Mouse (Mus musculus) liver, embryonic 14.5 days (tissue): ENCODE data around the gene Olfr1312. TPM values are rescaled to one million over a fixed set of nuclear protein-coding genes. Genes with fewer than 3 reads are reported as not detected.
"Not testable (repeated sequence)": the region's sequence is repeated elsewhere in the genome, so short reads cannot be mapped to it uniquely, and the experiment has no call there.

Experiments used
- ATAC-seq: fragments of 200-750 bp; cut with Nextera tagmentation; 2 replicates; pipeline ENCODE4 v1.8.0; 2017; ENCODE audit warnings: moderate number of reproducible peaks, mild to moderate bottlenecking, moderate library complexity; ENCODE audit not compliant: insufficient read depth
- DNase-seq, 3 experiments: peaks; one replicate each; pipeline ENCODE4 v3.0.0-alpha.2; 2012 to 2013; ENCODE audit warnings: low read depth in 3 of 3, low spot score in 3 of 3
- H3K27ac ChIP-seq: fragments of 300-500 bp; sonication (generic); 2 replicates; pipeline ENCODE4 v1.5.1; 2014; ENCODE audit warnings: moderate library complexity, mild to moderate bottlenecking, control low read depth, inconsistent platforms
- H3K27me3 ChIP-seq: fragments of 300-500 bp; sonication (generic); 2 replicates; pipeline ENCODE4 v1.6.1; 2014; ENCODE audit warnings: mild to moderate bottlenecking, low read length, moderate library complexity; ENCODE audit not compliant: control insufficient read depth, insufficient read depth
- H3K36me3 ChIP-seq: fragments of 300-500 bp; sonication (generic); replicated peaks from 2 replicates; pipeline ENCODE4 v1.6.1; 2014; ENCODE audit warnings: low read depth; ENCODE audit not compliant: control insufficient read depth, insufficient read depth
- H3K4me1 ChIP-seq, 2 experiments: fragments of 200-500 bp in 1 of 2; fragments of 300-500 bp in 1 of 2; sonication (generic) in 1 of 2; replicated peaks; 2 replicates each; pipeline ENCODE4 v1.6.1; 2012 to 2014; ENCODE audit warnings: antibody characterized with exemption in 1 of 2, inconsistent platforms in 1 of 2, low read length in 1 of 2; ENCODE audit not compliant: control insufficient read depth in 2 of 2, insufficient read depth in 2 of 2
- H3K4me2 ChIP-seq: fragments of 300-500 bp; sonication (generic); 2 replicates; pipeline ENCODE4 v1.6.1; 2014; ENCODE audit warnings: low read depth, mild to moderate bottlenecking, control low read depth, moderate library complexity
- H3K4me3 ChIP-seq, 2 experiments: fragments of 200-500 bp in 1 of 2; fragments of 300-500 bp in 1 of 2; sonication (generic) in 1 of 2; 2 replicates each; pipeline ENCODE4 v1.5.1; 2012 to 2014; ENCODE audit warnings: low read depth in 2 of 2, low read length in 2 of 2, mild to moderate bottlenecking in 2 of 2, control low read depth in 1 of 2, inconsistent platforms in 1 of 2, moderate library complexity in 1 of 2; ENCODE audit not compliant: insufficient read depth in 1 of 2
- H3K9ac ChIP-seq: fragments of 300-500 bp; sonication (generic); replicated peaks from 2 replicates; pipeline ENCODE4 v1.6.1; 2014; ENCODE audit warnings: mild to moderate bottlenecking, control low read depth, moderate library complexity
- H3K9me3 ChIP-seq: fragments of 300-500 bp; sonication (generic); 2 replicates; pipeline ENCODE4 v1.6.1; 2016; ENCODE audit warnings: low read length, mixed read lengths; ENCODE audit not compliant: control insufficient read depth
- CTCF ChIP-seq: IDR thresholded peaks from 2 replicates; pipeline ENCODE4 v1.5.1; 2016; ENCODE audit warnings: antibody characterized with exemption, low read depth, control low read depth
- EP300 ChIP-seq: IDR thresholded peaks from 2 replicates; pipeline ENCODE4 v1.6.1; 2016; ENCODE audit warnings: antibody characterized with exemption, low read depth
- WGBS: fragments of 180-500 bp; shearing (Covaris S2); extraction: QIAGEN DNeasy Blood & Tissue Kit; methylation state at CpG from one replicate; pipeline ENCODE4 v1.1.7; 2014; ENCODE audit not compliant: insufficient replicate concordance; 5-methylcytosine and 5-hydroxymethylcytosine counted together
- polyA plus RNA-seq, 2 experiments: library from polyadenylated mRNA; depleted of rRNA in 1 of 2; stranded (reverse) in 1 of 2; unstranded in 1 of 2; fragments of >200 nt; fragmentation: Nextera tagmentation in 1 of 2; extraction: Ambion mirVana in 1 of 2; gene quantifications; 2 replicates each; pipeline versions ENCODE4 v1.2.1 to v1.2.3; 2012 to 2014

The Olfr1312 gene
- polyA plus RNA-seq (2012; rRNA removed) (not detected in 2 replicates), polyA plus RNA-seq (2014; fragmentation: Nextera tagmentation; extraction: Ambion mirVana) (not detected in 2 replicates)

DNA sequence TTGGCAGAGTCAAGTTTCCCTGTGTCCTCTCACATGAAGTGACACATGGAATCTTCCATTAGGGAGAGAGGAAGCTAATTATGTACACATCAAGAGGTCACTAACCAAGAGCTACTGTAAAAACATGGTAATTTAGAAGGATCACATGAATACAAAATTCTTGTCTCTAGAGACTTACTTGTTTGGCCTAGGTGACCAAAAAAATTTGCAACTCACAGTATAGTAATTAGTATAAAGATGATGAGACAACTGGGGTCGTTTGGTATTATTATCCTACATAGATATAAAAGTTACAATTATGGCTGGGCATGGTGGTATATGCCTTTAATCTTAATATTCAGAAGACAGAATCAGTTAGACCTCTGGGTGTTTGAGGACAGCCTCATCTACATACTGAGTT, at the start of gene Olfr1312:
Olfr1312 (minus strand) TSS at position 101 of the 400 bp plus-strand sequence.
- H3K27me3 ChIP-seq = no peaks in the 10 kb centered on the region
- DNase-seq = no peak
- no peaks in the 10 kb centered on the region for H3K4me1 ChIP-seq
- H3K27ac ChIP-seq = no peak within 1 kb of the TSS
- no peak within 1 kb of the TSS for H3K4me2 ChIP-seq
- no peaks in the 10 kb centered on the region for H3K36me3 ChIP-seq
- no peak within 1 kb of the TSS for H3K9ac ChIP-seq
- H3K9me3 ChIP-seq = no peaks in the 10 kb centered on the region
- TF ChIP-seq CTCF (no peak), EP300 (no peak)
- ATAC-seq = no peak
- WGBS = 8% methylated on average over 1 of the region's 1 CpGs
- no peak within 1 kb of the TSS for H3K4me3 ChIP-seq

DNA sequence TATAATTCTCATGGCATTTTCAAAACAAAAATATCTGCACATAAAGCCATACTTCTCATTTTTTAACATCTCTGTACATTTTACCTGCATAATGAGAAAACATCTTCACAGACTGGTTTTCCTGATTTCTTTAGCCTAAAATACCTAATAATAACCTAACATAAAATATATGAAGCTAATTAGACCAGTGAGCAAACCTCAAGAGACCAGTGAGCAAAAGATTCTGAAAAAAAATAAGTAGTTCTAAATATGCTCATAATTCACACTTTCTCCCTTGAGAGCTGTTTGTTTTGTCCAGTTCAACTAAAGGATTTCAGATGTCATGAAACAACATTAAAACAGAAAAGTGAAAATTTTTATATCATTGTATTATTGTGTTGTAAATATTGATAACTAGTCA, 46.6 kb upstream of the Olfr1312 start, which contains the start of gene Olfr1314:
Olfr1314 (minus strand) TSS at position 101 of the 400 bp plus-strand sequence.
- Histone ChIP-seq H3K36me3 (no peaks in the 10 kb centered on the region), H3K4me2 (no peak within 1 kb of the TSS), H3K4me1 (no peaks in the 10 kb centered on the region), H3K9me3 (no peaks in the 10 kb centered on the region), H3K27me3 (no peaks in the 10 kb centered on the region), H3K27ac (no peak within 1 kb of the TSS), H3K4me3 (no peak within 1 kb of the TSS), H3K9ac (no peak within 1 kb of the TSS)
- DNase-seq (no peak), ATAC-seq (no peak)
- TF ChIP-seq EP300 = no peak
- TF ChIP-seq CTCF = no peak

DNA sequence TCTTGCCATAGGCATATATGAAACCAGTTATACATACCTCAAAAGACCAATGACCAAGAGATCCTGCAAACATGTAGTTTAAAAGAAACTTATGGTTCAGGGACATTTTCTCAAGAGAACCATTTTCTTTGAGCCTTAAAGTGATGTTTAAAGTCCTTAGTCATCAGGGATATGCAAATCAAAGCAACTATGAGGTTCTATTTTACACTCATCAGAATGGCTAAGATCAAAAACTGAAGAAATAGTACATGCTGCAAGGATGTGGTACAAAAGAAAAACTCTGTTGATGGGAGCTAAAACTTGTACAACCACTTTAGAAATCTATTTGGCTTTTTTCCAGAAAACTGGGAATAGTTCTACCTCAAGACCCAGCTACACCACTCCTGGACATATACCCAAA, 27.7 kb upstream of the Olfr1312 start, which contains the start of gene Olfr1313:
Olfr1313 (minus strand) TSS at position 101 of the 400 bp plus-strand sequence.
- no peaks in the 10 kb centered on the region for H3K36me3 ChIP-seq
- no peaks in the 10 kb centered on the region for H3K9me3 ChIP-seq
- no peaks in the 10 kb centered on the region for H3K27me3 ChIP-seq
- no peak within 1 kb of the TSS for H3K27ac ChIP-seq
- no peak within 1 kb of the TSS for H3K9ac ChIP-seq
- DNase-seq (no peak), ATAC-seq (no peak)
- no peak within 1 kb of the TSS for H3K4me2 ChIP-seq
- no peak within 1 kb of the TSS for H3K4me3 ChIP-seq
- TF ChIP-seq EP300 (no peak), CTCF (no peak)
- no peaks in the 10 kb centered on the region for H3K4me1 ChIP-seq

GRCm38 (mm10) chr2:112026971-112027370, 23.1 kb downstream of the Olfr1312 start:
- H3K36me3 ChIP-seq, H3K4me3 ChIP-seq, H3K27ac ChIP-seq, H3K4me2 ChIP-seq, H3K9me3 ChIP-seq, H3K9ac ChIP-seq, H3K4me1 ChIP-seq, H3K27me3 ChIP-seq, DNase-seq, ATAC-seq: not testable (repeated sequence)
- 30% methylated on average over 6 of the region's 6 CpGs for WGBS

DNA sequence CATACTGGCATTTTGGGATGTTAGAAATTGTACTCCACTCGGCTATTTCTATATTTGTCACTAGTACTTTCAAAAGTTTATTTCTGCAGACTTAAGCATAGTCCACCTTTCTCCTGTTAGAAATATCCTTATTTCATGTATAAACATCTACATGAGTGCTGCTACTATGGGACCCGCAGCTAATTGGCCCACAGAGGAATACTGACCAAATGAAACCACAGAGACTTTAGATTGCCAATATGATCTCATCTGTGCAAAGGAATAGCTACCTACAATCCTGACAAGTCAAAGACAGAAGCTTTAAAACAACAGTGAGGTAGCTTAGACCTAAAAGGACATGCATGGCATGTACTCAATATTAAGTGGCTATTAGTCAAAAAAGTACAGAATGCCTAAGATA, 25.7 kb downstream of the Olfr1312 start, which contains the start of gene Olfr1311:
Olfr1311 (minus strand) TSS at position 101 of the 400 bp plus-strand sequence.
- TF ChIP-seq EP300 (no peak), CTCF (no peak)
- Histone ChIP-seq H3K4me3 (no peak within 1 kb of the TSS), H3K4me1 (no peaks in the 10 kb centered on the region), H3K27me3 (no peaks in the 10 kb centered on the region), H3K9me3 (no peaks in the 10 kb centered on the region), H3K4me2 (no peak within 1 kb of the TSS), H3K9ac (no peak within 1 kb of the TSS), H3K36me3 (no peaks in the 10 kb centered on the region), H3K27ac (no peak within 1 kb of the TSS)
- 59% methylated on average over 2 of the region's 2 CpGs for WGBS
- DNase-seq (no peak), ATAC-seq (no peak)
